Mouse (Mus musculus) c-Kit-positive CD71-positive TER-119-negative erythroid progenitor cells, embryonic 14.5 days (primary cell): ENCODE data around the gene Egr4.

ENCODE experiments used
- DNase-seq: peaks from one replicate; pipeline ENCODE4 v3.0.0-alpha.2; 2013; ENCODE audit warnings: low read depth

Gene Egr4

GRCm38 (mm10) chr6:85491606-85492005 is 21.8 kb downstream of the Egr4 start:
- DNase-seq: no peak

GRCm38 (mm10) chr6:85490252-85490651 is 23.1 kb downstream of the Egr4 start:
- DNase-seq: no peak

GRCm38 (mm10) chr6:85489717-85490116 is 23.7 kb downstream of the Egr4 start:
- no peak for DNase-seq

- DNase-seq: no peak
Observed at GRCm38 (mm10) chr6:85488510-85488909, 24.9 kb downstream of the Egr4 start.

- DNase-seq: no peak
Observed at GRCm38 (mm10) chr6:85485738-85486137, 27.7 kb downstream of the Egr4 start.

- DNase-seq: no peak
Observed at GRCm38 (mm10) chr6:85483843-85484721, 29.3 kb downstream of the Egr4 start.

- no peak for DNase-seq
Observed at GRCm38 (mm10) chr6:85480685-85481084, 32.7 kb downstream of the Egr4 start.

- no peak for DNase-seq
Observed at GRCm38 (mm10) chr6:85479979-85480378, 33.4 kb downstream of the Egr4 start.

- no peak for DNase-seq
Observed at GRCm38 (mm10) chr6:85478416-85478815, 35.0 kb downstream of the Egr4 start.

GRCm38 (mm10) chr6:85477366-85477917 is 35.9 kb downstream of the Egr4 start:
- DNase-seq: peak; percentile 27

- DNase-seq: no peak
Observed at GRCm38 (mm10) chr6:85475581-85475980, 37.8 kb downstream of the Egr4 start.

- no peak for DNase-seq
Observed at GRCm38 (mm10) chr6:85472542-85472941, 40.8 kb downstream of the Egr4 start.

GRCm38 (mm10) chr6:85471962-85472361 is 41.4 kb downstream of the Egr4 start:
- DNase-seq: no peak

GRCm38 (mm10) chr6:85469660-85470430 is 43.5 kb downstream of the Egr4 start:
- DNase-seq: no peak

GRCm38 (mm10) chr6:85465381-85465780 is 48.0 kb downstream of the Egr4 start:
- DNase-seq: no peak
